Mouse (Mus musculus): Measurements from ENCODE around the gene Atp10b. TPM values are rescaled to one million over a fixed set of nuclear protein-coding genes. Genes with fewer than 3 reads are reported as not detected.
"Not testable (repeated sequence)": the region's sequence is repeated elsewhere in the genome, so short reads cannot be mapped to it uniquely, and the experiment has no call there.

The Atp10b gene
- 1.5 and 1.7 TPM in 2 replicates for polyA plus RNA-seq (2014; fragmentation: Nextera tagmentation; extraction: Ambion mirVana)

GRCm38 (mm10) chr11:43149577-43149976 lies at the start of gene Atp10b:
Atp10b (plus strand) TSS chr11:43149877.
- 70% methylated on average over 1 of the region's 1 CpGs for WGBS
- H3K4me3 ChIP-seq (ENCODE audit: low read depth, low read length) = no peak within 1 kb of the TSS
- no peak within 1 kb of the TSS for H3K9ac ChIP-seq (ENCODE audit: low read length)
- no peak within 1 kb of the TSS for H3K27ac ChIP-seq (ENCODE audit: low read depth)
- H3K9me3 ChIP-seq (ENCODE audit: control insufficient read depth, low read length) = no peaks in the 10 kb centered on the region
- ATAC-seq (replicated peaks; ENCODE audit: low FRiP score, low TSS enrichment, low read depth) = no peak
- no peaks in the 10 kb centered on the region for H3K4me1 ChIP-seq (replicated peaks; ENCODE audit: control insufficient read depth, insufficient read depth, low read length)
- H3K27me3 ChIP-seq (replicated peaks; ENCODE audit: control insufficient read depth, insufficient read depth, low read length) = no peaks in the 10 kb centered on the region
- H3K36me3 ChIP-seq (ENCODE audit: control insufficient read depth, insufficient read depth, low read length) = no peaks in the 10 kb centered on the region
- H3K4me2 ChIP-seq (ENCODE audit: low read length) = no peak within 1 kb of the TSS
- DNase-seq (ENCODE audit: low spot score) = no peak

GRCm38 (mm10) chr11:43101357-43101756 lies 48.3 kb upstream of the Atp10b start:
- H3K9ac ChIP-seq (ENCODE audit: low read length) = no peak overlapping the region
- ATAC-seq (replicated peaks; ENCODE audit: low FRiP score, low TSS enrichment, low read depth) (no peak), DNase-seq (ENCODE audit: low spot score) (no peak)
- H3K4me2 ChIP-seq (ENCODE audit: low read length) = no peak overlapping the region
- no peaks in the 10 kb centered on the region for H3K36me3 ChIP-seq (ENCODE audit: control insufficient read depth, insufficient read depth, low read length)
- no peaks in the 10 kb centered on the region for H3K9me3 ChIP-seq (ENCODE audit: control insufficient read depth, low read length)
- no peak overlapping the region for H3K27ac ChIP-seq (ENCODE audit: low read depth)
- WGBS = 52% methylated on average over 1 of the region's 1 CpGs
- no peaks in the 10 kb centered on the region for H3K27me3 ChIP-seq (replicated peaks; ENCODE audit: control insufficient read depth, insufficient read depth, low read length)
- H3K4me3 ChIP-seq (ENCODE audit: low read depth, low read length) = no peak overlapping the region
- no peaks in the 10 kb centered on the region for H3K4me1 ChIP-seq (replicated peaks; ENCODE audit: control insufficient read depth, insufficient read depth, low read length)

GRCm38 (mm10) chr11:43125908-43126477 lies 23.7 kb upstream of the Atp10b start:
- no peak for DNase-seq (ENCODE audit: low spot score)
- no peak for ATAC-seq (replicated peaks; ENCODE audit: low FRiP score, low TSS enrichment, low read depth)
- Histone ChIP-seq H3K4me3 (ENCODE audit: low read depth, low read length) (no peak overlapping the region), H3K27me3 (replicated peaks; ENCODE audit: control insufficient read depth, insufficient read depth, low read length) (no peaks in the 10 kb centered on the region), H3K9ac (ENCODE audit: low read length) (no peak overlapping the region), H3K4me2 (ENCODE audit: low read length) (no peak overlapping the region), H3K36me3 (ENCODE audit: control insufficient read depth, insufficient read depth, low read length) (no peaks in the 10 kb centered on the region), H3K9me3 (ENCODE audit: control insufficient read depth, low read length) (no peaks in the 10 kb centered on the region), H3K4me1 (replicated peaks; ENCODE audit: control insufficient read depth, insufficient read depth, low read length) (no peaks in the 10 kb centered on the region), H3K27ac (ENCODE audit: low read depth) (no peak overlapping the region)
- 68% methylated on average over 4 of the region's 4 CpGs for WGBS

- H3K9me3 ChIP-seq (ENCODE audit: control insufficient read depth, low read length); H3K4me3 ChIP-seq (ENCODE audit: low read depth, low read length); H3K36me3 ChIP-seq (ENCODE audit: control insufficient read depth, insufficient read depth, low read length); H3K9ac ChIP-seq (ENCODE audit: low read length); H3K27me3 ChIP-seq (replicated peaks; ENCODE audit: control insufficient read depth, insufficient read depth, low read length); H3K4me1 ChIP-seq (replicated peaks; ENCODE audit: control insufficient read depth, insufficient read depth, low read length); DNase-seq (ENCODE audit: low spot score); H3K4me2 ChIP-seq (ENCODE audit: low read length); ATAC-seq (replicated peaks; ENCODE audit: low FRiP score, low TSS enrichment, low read depth); H3K27ac ChIP-seq (ENCODE audit: low read depth): not testable (repeated sequence)
- 77% methylated on average over 11 of the region's 12 CpGs for WGBS
Observed at GRCm38 (mm10) chr11:43126573-43126972, 23.1 kb upstream of the Atp10b start.

- 89% methylated on average over 1 of the region's 1 CpGs for WGBS
- DNase-seq (ENCODE audit: low spot score) = no peak
Observed at GRCm38 (mm10) chr11:43141296-43141695, 8.4 kb upstream of the Atp10b start.

GRCm38 (mm10) chr11:43142811-43143210 lies 6.9 kb upstream of the Atp10b start:
- 84% methylated on average over 1 of the region's 1 CpGs for WGBS
- DNase-seq (ENCODE audit: low spot score) (no peak), ATAC-seq (replicated peaks; ENCODE audit: low FRiP score, low TSS enrichment, low read depth) (no peak)

More at GRCm38 (mm10) chr11:43141296-43141695, 8.4 kb upstream of the Atp10b start:
- Histone ChIP-seq H3K27me3 (replicated peaks; ENCODE audit: control insufficient read depth, insufficient read depth, low read length) (no peaks in the 10 kb centered on the region), H3K9ac (ENCODE audit: low read length) (no peak overlapping the region), H3K4me1 (replicated peaks; ENCODE audit: control insufficient read depth, insufficient read depth, low read length) (no peaks in the 10 kb centered on the region), H3K9me3 (ENCODE audit: control insufficient read depth, low read length) (no peaks in the 10 kb centered on the region), H3K4me2 (ENCODE audit: low read length) (no peak overlapping the region), H3K27ac (ENCODE audit: low read depth) (no peak overlapping the region), H3K4me3 (ENCODE audit: low read depth, low read length) (no peak overlapping the region), H3K36me3 (ENCODE audit: control insufficient read depth, insufficient read depth, low read length) (no peaks in the 10 kb centered on the region)
- no peak for ATAC-seq (replicated peaks; ENCODE audit: low FRiP score, low TSS enrichment, low read depth)

GRCm38 (mm10) chr11:43144178-43144577 lies 5.5 kb upstream of the Atp10b start:
- no peak for ATAC-seq (replicated peaks; ENCODE audit: low FRiP score, low TSS enrichment, low read depth)
- Histone ChIP-seq H3K27me3 (replicated peaks; ENCODE audit: control insufficient read depth, insufficient read depth, low read length) (no peaks in the 10 kb centered on the region), H3K27ac (ENCODE audit: low read depth) (no peak overlapping the region), H3K36me3 (ENCODE audit: control insufficient read depth, insufficient read depth, low read length) (no peaks in the 10 kb centered on the region), H3K9ac (ENCODE audit: low read length) (no peak overlapping the region), H3K4me1 (replicated peaks; ENCODE audit: control insufficient read depth, insufficient read depth, low read length) (no peaks in the 10 kb centered on the region), H3K4me2 (ENCODE audit: low read length) (no peak overlapping the region), H3K4me3 (ENCODE audit: low read depth, low read length) (no peak overlapping the region), H3K9me3 (ENCODE audit: control insufficient read depth, low read length) (no peaks in the 10 kb centered on the region)
- DNase-seq (ENCODE audit: low spot score) = no peak
- WGBS = 93% methylated on average over 1 of the region's 1 CpGs

More at GRCm38 (mm10) chr11:43142811-43143210, 6.9 kb upstream of the Atp10b start:
- no peak overlapping the region for H3K4me2 ChIP-seq (ENCODE audit: low read length)
- no peak overlapping the region for H3K4me3 ChIP-seq (ENCODE audit: low read depth, low read length)
- no peaks in the 10 kb centered on the region for H3K4me1 ChIP-seq (replicated peaks; ENCODE audit: control insufficient read depth, insufficient read depth, low read length)
- no peak overlapping the region for H3K9ac ChIP-seq (ENCODE audit: low read length)
- H3K27me3 ChIP-seq (replicated peaks; ENCODE audit: control insufficient read depth, insufficient read depth, low read length) = no peaks in the 10 kb centered on the region
- H3K9me3 ChIP-seq (ENCODE audit: control insufficient read depth, low read length) = no peaks in the 10 kb centered on the region
- no peaks in the 10 kb centered on the region for H3K36me3 ChIP-seq (ENCODE audit: control insufficient read depth, insufficient read depth, low read length)
- no peak overlapping the region for H3K27ac ChIP-seq (ENCODE audit: low read depth)

GRCm38 (mm10) chr11:43144882-43145281 lies 4.8 kb upstream of the Atp10b start:
- H3K9me3 ChIP-seq (ENCODE audit: control insufficient read depth, low read length); H3K27ac ChIP-seq (ENCODE audit: low read depth); DNase-seq (ENCODE audit: low spot score); H3K9ac ChIP-seq (ENCODE audit: low read length); H3K4me1 ChIP-seq (replicated peaks; ENCODE audit: control insufficient read depth, insufficient read depth, low read length); H3K4me3 ChIP-seq (ENCODE audit: low read depth, low read length); H3K27me3 ChIP-seq (replicated peaks; ENCODE audit: control insufficient read depth, insufficient read depth, low read length); ATAC-seq (replicated peaks; ENCODE audit: low FRiP score, low TSS enrichment, low read depth); H3K36me3 ChIP-seq (ENCODE audit: control insufficient read depth, insufficient read depth, low read length); H3K4me2 ChIP-seq (ENCODE audit: low read length): not testable (repeated sequence)
- 55% methylated on average over 2 of the region's 2 CpGs for WGBS

- Histone ChIP-seq H3K4me2 (ENCODE audit: low read length) (no peak overlapping the region), H3K4me3 (ENCODE audit: low read depth, low read length) (no peak overlapping the region), H3K9ac (ENCODE audit: low read length) (no peak overlapping the region), H3K4me1 (replicated peaks; ENCODE audit: control insufficient read depth, insufficient read depth, low read length) (no peaks in the 10 kb centered on the region), H3K9me3 (ENCODE audit: control insufficient read depth, low read length) (no peaks in the 10 kb centered on the region), H3K27me3 (replicated peaks; ENCODE audit: control insufficient read depth, insufficient read depth, low read length) (no peaks in the 10 kb centered on the region), H3K27ac (ENCODE audit: low read depth) (no peak overlapping the region), H3K36me3 (ENCODE audit: control insufficient read depth, insufficient read depth, low read length) (no peaks in the 10 kb centered on the region)
- 76% methylated on average over 2 of the region's 2 CpGs for WGBS
- no peak for ATAC-seq (replicated peaks; ENCODE audit: low FRiP score, low TSS enrichment, low read depth)
- no peak for DNase-seq (ENCODE audit: low spot score)
Observed at GRCm38 (mm10) chr11:43147380-43147779, 2.3 kb upstream of the Atp10b start.

All from intestine, embryonic 14.5 days (tissue).